Comparison of ENCODE assay signal across 15 mouse cellular contexts in the genomic region with DNA sequence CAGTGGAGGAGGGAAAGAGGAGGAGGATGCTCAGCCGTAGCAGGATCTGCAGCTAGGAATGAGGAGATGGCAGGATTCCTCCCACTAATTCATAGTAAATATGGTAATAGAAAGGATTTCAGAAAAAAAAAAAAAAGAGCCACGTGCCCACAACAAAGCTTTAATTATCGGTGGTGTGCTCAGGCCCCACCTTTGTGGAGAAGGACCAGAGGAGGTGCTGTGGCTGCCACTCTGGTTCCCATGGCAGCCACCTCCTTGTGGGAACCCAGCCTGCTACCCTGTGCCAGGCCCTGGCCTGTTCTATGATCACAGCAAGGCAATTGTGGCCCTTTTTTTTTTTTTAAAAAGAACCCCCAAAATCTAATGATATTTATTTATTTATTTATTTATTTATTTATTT.
"Had no signal": no experiment of that assay in that cellular context is flagged by ENCODE, and none has a peak within 500 bp of the region (broad histone marks: within the 10 kb centered on the region; RNA-seq: fewer than 3 reads in every experiment).

No protein-coding gene starts in this region.

- H3K27ac ChIP-seq: limb, embryonic 10.5 days; midbrain, embryonic 10.5 days; neural tube, embryonic 15.5 days; stomach, embryonic 15.5 days had no signal

- H3K4me3 ChIP-seq: limb, embryonic 10.5 days; midbrain, embryonic 10.5 days; myocyte; neural tube, embryonic 15.5 days; stomach, embryonic 15.5 days had no signal

- H3K27me3 ChIP-seq: neural tube, embryonic 15.5 days had no signal

- DNase-seq: kidney, adult 18-20 months; kidney, postnatal 10 days; kidney, postnatal 4 days; lung, embryonic 14.5 days; lung, postnatal 10 days; lung, postnatal 4 days; midbrain, embryonic 14.5 days; right cerebral cortex, postnatal 14 days; thymus, adult 2 months; thymus, postnatal 25 days had no signal
